Mouse (Mus musculus): ENCODE data around the gene Slc16a10.

Slc16a10 gene

DNA sequence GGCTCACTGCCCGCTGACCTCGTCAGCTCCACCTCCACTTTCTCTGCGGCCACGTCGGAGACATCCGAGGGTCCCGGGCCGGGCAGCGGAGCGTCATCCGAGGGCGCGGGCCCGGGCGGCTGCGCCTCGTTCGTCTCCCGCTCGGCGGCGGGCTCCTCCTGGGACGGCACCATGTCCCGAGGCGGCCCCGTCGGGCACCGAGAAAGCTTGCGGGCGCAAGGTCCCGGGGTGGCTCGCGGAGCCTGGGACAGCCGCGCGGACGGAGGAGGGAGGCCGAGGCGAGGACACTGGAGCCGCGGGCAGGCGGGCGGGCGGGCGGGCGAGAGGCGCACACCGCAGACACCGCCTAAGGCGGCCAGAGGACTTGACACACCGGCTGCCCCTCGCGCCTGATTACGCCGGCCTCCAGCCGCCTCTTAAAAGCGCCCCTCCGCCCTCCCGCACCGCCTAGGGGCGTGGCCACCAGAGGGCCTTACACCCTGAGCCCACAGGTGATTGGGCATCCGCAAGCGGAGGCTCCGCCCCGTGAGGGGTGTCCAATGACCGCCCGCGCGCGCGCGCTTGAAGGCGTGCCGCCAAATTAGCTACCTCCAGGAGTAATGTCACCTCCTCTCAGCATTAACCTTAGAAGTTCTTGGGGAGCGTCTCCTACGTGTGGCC lies at the start of gene Slc16a10:
Gene Slc16a10, minus strand, starts transcription at position 395 of the 660 bp plus-strand sequence.
- peak; percentile 95 for DNase-seq (ENCODE audit: low spot score in 2 of 2)

DNA sequence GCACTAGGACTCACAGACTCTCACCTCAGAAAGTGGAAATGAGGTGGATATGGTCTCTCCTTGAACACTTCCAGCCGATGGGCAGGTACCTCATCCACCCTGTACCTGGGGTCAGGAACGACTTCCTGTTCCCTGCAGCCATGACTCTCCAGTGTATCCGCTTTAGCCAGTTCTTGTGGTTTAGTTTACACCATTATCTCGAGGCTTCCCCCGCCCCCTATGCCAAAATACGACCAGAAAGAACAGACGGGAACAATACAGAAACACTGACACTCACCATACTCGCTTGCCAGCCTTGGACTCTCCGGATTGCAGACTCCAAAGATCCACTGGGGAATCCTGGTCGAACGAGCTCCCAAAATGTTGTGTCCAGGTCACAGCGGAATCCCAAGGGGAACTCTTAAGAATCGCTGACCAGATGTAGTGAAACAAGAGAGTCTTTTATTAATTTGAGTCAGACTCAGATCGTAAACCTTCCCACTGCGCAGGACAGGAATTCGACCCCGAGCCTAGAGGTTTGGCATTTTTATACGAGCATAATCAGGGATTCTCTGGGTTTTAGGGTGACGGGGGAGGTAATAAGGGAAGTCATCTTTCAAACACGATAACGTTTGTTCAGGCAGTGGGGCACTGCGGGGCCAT lies 49.4 kb upstream of the Slc16a10 start:
- no peak for DNase-seq (ENCODE audit: low spot score in 2 of 2)

DNA sequence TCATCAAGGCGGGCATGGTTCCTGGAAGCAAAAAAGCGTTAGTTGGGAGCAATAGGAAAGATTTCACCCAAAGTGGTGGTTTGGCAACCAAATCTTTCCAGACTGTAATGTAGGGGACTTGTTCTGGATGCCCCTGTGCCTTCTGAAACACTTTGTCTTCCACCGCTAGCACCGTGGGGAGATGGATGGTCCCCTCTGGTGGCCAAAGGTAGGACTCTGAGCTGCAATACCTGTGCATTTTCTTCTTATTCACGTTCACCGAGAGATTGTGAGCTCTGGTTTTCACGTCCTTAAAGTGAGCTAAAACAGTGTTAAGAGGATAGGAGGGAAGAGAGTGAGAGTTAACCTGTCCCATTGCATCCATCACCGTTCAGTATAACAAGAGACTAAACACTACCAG lies 48.8 kb upstream of the Slc16a10 start:
- no peak for DNase-seq (ENCODE audit: low spot score in 2 of 2)

DNA sequence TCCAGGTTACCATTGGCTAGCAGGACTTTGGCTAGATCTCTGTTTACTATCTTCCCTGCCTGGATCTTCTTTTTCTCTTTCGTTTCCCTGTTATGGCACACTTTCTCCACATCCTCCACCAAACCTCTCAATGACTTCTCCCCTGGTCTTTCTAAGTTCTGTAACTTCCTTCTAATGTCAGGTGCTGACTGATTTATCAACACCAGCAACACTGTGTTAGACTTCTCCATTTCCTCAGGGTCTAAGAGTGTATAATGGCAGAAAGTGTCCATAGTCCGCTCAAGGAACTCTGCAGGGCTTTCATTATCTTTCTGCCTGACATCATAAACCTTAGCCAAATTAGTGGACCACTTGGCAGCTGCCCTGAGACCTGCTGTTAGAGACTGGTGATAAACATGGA lies 47.6 kb upstream of the Slc16a10 start:
- no peak for DNase-seq (ENCODE audit: low spot score in 2 of 2)

DNA sequence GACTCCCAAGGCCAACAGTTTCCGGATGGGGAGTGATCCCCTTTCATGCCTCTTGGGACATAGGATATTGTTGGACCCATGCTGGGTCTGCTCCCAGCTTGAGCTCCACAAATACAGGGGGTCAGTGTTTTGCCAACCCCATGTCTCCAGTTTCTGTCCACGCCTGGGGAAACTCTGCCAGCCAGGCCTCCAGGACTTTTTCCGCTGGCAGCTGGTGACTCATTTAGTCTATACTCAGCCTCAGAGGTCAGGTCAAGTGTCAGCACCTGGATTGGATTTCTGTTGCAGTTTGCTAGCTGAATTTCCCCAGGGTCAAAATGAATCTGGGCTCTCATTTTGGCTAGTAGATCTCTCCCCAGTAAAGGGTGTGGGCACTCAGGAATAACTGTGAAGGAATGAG lies 46.8 kb upstream of the Slc16a10 start:
- DNase-seq (ENCODE audit: low spot score in 2 of 2): no peak

DNA sequence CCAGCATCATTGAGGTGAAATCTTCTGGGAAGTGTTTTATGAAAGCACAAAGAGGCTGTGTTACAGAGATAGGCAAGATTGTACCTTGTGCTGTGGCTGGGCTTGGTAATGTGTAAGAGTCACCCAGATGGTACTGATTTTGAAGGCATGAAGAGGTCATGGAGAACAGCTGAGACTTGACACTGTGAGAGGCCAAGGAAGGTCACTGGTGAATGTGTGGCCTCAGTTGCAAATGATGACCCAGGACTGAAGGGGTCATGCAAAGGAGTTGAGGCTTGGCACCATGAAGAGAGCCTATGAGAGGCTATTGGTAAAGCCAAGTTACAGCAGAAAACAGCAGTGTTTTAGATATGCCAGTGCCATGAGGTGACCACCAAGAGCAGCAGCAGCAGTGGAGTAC lies 43.9 kb upstream of the Slc16a10 start:
- no peak for DNase-seq (ENCODE audit: low spot score in 2 of 2)

DNA sequence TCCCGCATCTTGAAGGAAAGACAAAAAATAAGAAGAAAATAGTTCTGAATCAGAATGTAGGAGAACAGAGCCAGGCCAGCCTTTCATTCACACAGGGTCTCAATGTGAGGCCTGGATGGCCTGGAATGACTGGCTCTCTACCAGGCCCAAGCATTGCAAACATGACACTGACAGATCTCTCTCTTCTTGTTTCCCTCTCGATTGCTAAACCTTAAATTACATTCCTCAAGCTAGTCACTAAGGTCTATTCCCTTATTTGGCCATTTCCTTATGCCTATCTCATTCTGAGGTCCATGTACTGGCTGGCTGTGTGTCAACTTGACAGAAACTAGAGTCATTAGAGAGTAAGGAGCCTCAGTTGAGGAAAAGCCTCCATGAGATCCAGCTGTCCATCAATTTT lies 38.0 kb upstream of the Slc16a10 start:
- DNase-seq (ENCODE audit: low spot score in 2 of 2): no peak

DNA sequence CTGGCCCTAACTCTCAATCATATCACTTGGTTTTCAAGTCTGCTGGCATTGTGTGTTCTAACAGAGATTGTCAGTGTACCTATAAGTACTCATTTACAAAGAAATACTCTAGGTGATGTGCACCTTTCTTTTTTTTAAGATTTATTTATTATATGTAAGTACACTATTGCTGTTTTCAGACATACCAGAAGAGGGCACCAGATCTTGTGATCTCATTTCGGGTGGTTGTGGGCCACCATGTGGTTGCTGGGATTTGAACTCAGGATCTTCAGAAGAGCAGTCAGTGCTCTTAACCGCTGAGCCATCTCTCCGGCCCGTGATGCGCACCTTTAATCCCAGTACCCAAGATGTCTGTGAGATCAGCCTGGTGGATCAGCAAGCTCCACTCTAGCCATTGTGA lies 37.1 kb upstream of the Slc16a10 start:
- DNase-seq (ENCODE audit: low spot score in 2 of 2): no peak

DNA sequence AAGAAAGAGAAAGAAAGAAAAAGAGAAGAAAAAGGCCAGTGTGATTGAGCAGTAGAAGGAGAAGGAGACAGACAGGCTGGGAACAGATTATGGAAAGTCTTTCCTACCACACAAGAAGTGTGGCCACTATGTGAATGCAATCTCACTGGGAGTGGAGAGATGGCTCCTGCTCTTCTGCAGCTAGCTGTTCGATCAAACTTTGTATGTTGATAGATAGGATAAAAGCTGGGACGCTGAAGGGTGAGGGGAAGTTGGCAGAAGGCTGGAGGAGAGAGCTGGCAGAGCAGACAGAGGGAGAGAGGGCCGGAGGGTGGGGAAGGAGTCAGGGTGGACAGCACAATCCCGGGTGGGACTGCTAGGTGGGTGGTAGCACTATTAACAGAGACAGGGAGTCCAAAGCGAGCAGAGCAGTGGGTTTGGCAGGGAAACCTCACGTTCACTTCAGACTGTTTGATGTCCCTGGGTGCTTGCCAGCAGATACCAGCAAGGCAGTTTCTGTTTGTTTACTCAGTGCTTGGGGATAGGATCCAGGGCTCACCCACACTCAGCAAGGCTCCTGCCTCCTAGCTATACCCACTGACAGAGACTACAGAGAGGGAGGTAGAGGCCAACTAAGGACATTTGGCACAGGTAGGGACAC lies 35.4 kb upstream of the Slc16a10 start:
- DNase-seq (ENCODE audit: low spot score in 2 of 2): peak; percentile 64 to 67

DNA sequence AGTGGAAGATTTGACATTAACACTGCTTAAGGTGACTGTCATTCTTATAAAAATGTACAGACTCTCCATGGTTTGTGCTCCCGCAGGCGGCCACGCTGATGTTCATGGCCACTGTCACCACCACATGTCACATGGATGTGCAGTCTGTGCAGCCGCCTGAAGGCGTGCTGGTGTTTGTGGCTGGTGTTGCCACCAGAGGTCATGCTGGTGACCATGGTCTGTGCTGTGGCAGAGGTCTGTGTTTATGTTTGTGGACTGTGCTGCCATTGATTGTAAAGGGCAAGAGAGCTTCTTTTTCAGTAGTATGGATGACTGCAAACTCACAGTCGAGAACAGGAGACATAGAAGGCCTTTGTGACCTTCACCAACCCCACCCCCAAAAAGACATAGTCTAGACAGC lies 30.1 kb upstream of the Slc16a10 start:
- no peak for DNase-seq (ENCODE audit: low spot score in 2 of 2)

DNA sequence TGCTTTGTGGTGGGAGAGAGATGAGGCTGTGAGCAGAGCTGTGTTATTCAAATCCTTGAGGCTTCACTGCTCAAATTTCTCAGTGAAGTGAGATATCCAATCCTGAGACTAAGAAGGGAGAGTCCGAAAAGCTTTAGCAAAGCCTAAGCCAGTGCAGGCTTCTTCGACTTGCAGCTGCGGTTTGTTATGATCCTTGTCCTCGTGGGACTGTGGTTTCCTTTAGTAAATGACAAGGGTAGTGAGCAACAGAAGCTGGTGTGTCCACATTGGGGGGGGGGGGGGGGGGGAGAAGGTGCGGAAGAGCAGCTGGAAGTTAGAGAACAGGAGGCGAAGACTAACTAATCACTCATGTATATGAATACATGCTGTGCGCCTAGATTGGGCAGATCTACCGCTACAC lies 29.2 kb upstream of the Slc16a10 start:
- no peak for DNase-seq (ENCODE audit: low spot score in 2 of 2)

DNA sequence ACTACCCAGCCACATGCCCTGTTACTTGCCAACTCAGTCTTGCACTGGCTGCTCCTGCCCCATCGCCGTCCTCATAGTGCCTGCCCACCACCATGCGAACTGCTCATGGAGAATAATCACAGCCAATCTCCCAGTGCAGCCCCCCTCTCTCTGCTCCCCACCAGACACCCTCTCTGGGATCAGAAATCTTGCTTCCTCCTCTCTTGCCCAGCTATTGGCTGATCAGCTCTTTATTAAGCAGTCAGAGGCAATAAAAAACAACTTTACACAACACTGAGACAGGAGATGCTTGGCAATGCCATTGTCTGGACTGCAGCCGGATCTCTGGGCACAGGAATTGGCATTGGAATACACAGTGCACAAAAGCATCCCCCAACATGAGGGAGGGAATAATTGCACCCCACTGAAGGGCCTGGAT lies 28.1 kb upstream of the Slc16a10 start:
- peak; percentile 36 to 42 for DNase-seq (ENCODE audit: low spot score in 2 of 2)

DNA sequence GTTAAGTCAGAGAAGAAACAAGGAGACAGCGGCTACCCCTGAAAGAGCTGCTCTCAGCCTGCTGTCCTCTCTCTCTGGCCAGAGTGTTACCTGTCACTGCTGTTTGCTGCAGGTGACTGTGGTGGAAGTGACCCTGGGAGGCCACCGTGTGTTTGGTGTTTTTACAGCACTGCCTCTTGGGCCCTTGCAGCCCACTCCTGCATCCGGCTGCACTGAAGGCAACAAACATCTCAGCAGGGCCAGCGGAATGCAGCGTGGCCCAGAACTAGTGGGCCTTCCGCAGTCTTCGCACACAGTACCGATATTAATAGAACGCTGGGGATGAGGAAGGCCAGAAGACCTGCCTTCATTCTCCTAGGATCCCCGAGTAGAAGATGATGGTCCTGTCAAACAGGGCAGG lies 27.5 kb upstream of the Slc16a10 start:
- no peak for DNase-seq (ENCODE audit: low spot score in 2 of 2)

DNA sequence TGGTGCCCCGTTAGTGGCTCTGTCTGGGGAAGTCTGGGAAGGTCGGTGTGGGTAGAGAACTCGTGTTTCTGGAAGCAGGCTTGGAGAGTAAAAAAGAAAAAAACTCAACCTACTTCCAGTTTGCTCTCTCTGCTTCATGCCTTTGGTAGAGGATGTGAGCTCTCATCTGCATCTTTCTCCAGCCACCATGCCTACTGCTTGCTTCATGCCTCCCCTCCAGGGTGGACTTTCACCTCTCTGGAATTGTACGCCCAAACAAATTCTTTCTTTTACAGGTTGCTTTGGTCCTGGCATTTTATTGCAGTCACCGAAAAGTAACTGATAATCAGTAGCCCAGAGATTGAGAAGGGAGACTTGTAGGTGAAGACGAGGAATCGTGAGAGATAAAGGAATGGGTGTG lies 27.0 kb upstream of the Slc16a10 start:
- no peak for DNase-seq (ENCODE audit: low spot score in 2 of 2)

DNA sequence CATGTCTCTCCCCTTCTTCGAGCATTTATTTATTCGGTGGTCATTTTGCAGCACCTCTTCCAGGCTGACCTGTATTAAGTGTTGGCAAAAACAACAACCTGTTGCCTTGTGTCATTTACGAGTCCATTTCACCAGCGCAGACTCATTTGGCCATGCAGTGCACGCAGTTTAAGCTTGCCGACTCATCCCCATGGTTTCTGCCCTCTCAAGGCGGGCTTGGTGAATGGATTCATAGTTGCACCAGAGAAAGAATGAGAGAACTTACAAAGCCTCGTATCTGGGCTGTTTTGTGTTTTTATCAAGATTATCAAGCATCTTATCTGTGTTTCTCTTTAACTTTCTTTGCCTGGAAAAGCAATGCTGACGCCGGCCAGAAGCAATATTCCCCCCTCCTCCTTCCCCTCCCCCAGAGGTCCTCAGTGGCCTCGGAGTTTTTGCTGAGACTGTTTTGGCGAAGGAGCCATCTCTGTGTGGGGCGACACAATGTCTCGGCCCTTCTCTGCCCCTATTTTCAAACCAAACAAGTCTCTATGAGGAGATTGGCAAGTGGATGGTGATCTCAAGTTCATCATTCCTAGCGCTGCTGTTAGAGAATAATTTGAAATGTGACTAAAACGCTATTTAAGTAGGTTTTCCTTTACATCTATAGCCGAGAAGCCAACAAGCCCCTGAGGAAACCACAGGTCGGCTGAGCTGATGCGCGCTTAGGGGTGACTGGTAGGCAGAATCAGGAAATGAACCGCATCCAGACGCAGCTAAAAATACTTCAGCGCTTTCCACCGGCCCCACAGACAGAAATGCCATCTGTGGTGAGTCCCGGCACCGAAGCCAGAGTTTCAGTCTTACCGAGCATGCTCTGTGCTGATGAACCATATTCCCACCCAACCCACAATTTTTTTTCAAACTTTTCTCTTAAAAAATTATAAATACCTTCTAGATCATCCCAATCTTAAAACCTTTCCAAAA lies 22.6 kb upstream of the Slc16a10 start:
- peak; percentile 69 to 82 for DNase-seq (ENCODE audit: low spot score in 2 of 2)

DNA sequence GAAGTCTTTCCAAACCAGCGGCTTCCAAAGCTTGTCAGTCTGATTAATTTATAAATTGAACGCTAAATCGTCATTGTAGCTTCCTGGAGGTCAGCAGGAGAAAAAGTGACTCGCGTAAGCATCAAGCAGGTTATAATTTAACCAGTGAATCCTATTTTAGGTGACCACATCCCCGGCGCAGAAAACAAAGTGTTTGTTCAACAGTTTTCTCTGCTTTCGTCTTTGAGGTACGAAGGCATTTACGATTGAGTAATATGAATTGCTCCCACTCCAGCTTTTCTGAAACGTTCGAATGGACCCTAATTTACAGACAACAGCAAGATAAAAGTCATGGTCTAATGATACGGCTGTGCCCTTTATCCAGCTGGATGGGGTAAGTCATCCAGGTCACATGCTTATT lies 21.9 kb upstream of the Slc16a10 start:
- DNase-seq (ENCODE audit: low spot score in 2 of 2): no peak

DNA sequence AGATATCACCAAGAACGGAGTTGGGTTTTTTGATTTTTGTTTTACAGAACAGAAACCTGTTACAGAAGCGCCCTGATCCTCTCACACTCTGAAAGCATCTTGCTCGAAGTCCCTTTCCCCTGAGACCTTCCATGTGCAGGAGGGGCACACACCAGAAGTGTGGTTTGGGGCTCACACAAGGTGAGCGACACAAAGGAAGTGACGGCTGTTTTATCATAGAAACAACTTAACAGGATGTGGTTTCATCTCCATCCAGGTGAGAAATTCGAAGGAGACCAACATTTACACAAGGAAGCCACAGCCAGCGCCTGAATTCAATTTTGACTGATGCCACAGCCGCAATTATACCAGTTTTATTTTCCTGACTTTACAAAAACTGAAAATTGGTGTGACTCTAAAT lies 21.3 kb upstream of the Slc16a10 start:
- DNase-seq (ENCODE audit: low spot score in 2 of 2): no peak

DNA sequence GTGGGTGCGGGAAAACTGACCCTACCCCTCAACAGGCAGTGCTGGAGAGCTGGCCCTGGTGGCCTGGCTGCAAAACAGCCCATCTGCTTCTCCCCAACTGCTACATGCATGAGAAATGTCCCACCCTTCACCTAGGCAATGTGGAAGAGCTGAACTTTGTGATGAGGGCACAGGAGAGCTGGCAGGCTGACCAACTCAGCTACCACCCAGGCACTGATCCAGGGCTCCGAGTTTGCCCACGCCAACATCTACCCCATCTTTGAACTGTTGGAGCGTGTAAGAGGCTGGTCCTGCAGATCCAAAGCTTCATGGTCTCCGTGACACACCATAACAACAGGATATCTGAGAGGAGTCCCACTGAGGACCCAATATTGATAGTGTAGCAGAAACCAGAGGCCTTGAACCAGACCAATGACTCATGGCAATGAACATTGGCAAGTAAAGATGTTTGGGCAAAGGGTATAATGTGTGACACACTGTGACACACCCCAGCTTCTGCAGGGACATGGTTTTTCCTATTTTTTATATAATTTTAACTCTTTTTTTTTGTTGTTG lies 19.7 kb upstream of the Slc16a10 start:
- no peak for DNase-seq (ENCODE audit: low spot score in 2 of 2)

DNA sequence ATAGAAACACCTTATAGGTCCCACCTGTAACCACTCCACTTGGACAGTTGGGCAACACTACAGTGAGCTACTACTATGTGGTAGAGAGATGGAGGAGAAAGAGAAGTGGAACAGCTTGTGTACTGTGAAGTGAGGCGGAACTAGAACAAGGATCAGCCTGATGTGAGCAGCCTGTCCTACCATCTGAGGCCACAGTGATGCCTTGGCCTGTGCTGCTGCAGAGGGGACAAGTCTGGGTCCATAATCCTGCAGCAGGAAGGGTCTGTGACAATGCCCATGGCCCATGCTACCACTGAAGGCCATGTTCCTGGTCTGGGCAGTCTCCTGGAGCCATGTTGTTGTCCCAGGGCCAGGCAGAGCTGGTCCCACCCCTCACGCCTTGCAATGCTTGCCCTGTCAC lies 19.2 kb upstream of the Slc16a10 start:
- DNase-seq (ENCODE audit: low spot score in 2 of 2): no peak

DNA sequence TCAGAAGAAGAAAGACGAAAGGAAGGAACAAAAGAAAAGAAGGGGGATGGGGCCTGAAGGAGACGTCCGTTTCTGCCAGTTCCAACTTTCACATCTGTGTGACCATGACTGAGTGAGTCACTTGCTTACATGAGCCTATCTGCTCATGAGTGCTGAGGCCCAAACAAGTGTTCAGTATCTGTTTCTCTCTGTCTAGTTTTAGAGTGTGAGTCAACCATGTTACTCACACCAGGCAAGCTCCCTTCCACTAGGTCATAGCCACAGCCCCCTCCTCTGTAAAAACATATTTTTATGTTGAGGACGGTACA lies 10.4 kb upstream of the Slc16a10 start:
- no peak for DNase-seq (ENCODE audit: low spot score in 2 of 2)

DNA sequence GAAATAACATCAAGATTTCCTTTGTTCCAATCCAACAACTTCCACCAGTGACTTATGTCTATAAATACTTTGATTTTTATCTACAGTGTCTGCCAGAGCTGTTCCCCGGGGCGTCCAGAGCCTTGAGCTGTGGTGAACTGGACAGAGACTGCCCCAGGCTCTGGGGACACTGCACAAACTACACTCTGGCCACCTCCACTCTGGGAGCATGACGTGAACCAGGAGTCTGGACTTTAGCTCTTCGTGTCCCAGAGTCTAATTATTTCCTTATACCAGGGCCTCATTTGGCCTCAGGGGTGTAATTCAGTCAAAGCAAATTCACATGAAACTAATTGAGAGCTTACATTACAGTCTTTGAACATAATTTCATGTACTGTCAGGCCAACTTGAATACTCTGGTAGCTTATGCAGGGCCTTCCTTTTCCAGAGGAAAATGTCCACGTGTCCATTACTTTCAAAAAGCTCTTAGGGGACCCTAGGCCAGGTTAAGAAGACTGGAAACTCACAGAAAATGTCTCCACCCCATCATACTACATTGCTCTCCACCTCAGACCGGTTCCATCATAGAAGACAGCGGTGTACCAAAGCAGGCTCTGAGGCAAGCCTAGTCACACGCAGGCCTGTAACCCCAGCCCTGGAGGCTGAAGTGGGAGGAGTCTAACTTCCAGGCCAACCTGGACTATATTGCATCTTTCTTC lies 9.9 kb upstream of the Slc16a10 start:
- DNase-seq (ENCODE audit: low spot score in 2 of 2): no peak

Data from right cerebral cortex, postnatal 10 days (tissue).